Mouse (Mus musculus) adrenal gland, adult 18-20 months (tissue): Measurements from ENCODE around the gene Cuedc1. TPM values are rescaled to one million over a fixed set of nuclear protein-coding genes. Genes with fewer than 3 reads are reported as not detected.
"Not testable (repeated sequence)": the region's sequence is repeated elsewhere in the genome, so short reads cannot be mapped to it uniquely, and the experiment has no call there.

Source experiments
- DNase-seq, 2 experiments: peaks; one replicate each; pipeline ENCODE4 v3.0.0; 2021 to 2022; ENCODE audit warnings: low spot score in 2 of 2
- total RNA-seq, 2 experiments: library from RNA; stranded (reverse); gene quantifications; 1 replicate in 1 of 2; 2 replicates in 1 of 2; pipeline ENCODE4 v1.2.3; 2021

Gene Cuedc1
- total RNA-seq, 2 experiments from 2014 or later, result 40.2 to 42.4 TPM

DNA sequence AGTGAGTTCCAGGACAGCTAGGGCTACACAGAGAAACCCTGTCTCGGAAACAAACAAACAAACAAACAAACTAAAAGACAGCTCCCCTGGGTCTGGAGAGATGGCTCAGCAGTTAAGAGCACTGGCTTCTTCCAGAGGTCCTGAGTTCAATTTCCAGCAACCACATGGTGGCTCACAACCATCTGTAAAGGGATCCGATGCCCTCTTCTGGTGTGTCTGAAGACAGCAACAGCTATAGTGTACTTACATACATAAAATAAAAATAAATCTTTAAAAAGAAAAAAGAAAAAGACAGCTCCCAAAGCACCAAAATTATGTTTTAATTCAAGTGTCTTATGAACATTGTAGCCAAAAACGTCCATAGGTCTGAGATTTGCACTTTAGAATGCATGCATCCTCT lies 97.8 kb downstream of the Cuedc1 start:
- not testable (repeated sequence) for DNase-seq

DNA sequence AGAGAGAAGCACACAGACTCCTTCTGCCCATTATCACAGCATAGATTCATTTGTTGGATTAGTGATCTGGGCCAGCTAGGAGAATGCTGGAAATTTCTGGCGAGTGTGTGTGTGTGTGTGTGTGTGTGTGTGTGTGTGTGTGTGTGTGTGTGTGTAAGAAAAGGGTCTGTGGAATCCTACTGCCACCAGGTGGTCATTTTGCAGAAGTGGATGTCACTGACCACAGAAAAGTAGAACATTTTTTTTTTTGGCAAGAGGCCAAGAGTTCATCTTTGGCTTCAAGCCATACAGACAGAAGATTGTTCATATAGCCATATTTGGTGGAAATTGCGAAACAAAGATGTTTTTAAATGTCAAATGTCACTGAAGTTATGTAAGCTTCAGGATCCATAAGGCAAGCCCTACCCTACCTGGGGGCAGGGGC lies 99.3 kb downstream of the Cuedc1 start:
- no peak for DNase-seq

DNA sequence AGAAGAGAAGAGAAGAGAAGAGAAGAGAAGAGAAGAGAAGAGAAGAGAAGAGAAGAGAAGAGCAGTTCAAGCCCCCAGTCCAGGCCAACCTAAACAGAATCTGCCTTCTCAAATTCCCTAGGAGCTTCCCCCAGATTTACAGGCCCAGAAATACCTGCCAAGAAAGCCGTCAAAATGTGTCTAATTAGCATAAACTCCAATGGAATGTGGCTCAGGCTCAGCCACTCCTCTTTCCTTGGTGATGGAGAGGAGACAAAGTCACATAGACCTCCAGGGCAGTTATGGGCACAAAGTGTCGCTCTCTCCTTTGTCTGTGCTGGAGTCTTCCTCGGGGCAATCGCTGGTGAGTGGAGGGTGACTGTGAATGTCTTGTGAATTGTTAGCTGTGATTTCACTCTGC lies 100.4 kb downstream of the Cuedc1 start:
- DNase-seq, result no peak

DNA sequence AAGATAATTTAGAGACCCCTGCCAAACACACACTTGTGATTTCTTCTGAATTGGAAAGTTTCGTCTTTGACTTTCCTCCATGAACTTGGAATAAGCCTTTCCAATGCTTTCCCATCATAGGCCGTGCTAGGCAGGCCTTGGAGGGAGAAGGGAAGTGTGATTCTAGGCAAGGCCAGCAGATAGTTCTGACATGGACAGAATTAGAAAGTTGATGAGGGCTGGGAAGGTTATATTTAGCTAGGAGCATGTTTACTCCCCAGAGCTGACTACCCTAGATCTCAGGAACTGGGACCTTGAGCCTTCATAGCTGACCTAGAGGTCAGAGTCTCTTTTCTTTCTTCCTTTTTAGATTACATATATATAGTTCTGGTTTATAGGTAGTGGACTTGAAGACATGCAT lies 103.3 kb downstream of the Cuedc1 start:
- no peak for DNase-seq

DNA sequence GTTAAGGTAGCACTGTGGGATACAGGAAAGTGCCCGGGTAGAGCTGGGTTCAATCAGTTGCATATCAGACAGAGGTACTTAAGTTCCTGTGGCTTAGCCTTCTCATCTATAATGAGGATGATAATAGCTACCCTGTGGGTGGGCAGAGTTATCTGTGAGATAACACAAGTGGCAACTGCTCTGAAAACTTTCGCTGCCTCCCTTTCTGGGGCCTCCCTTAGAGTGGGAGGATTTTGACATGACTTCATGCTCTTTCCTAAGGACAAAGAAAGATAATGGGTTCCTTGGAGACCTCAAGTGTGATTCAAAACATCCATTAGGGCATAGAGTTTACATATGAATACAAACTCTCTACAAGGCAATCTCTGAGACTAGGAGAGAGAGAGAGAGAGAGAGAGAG lies 104.2 kb downstream of the Cuedc1 start:
- DNase-seq, result no peak

DNA sequence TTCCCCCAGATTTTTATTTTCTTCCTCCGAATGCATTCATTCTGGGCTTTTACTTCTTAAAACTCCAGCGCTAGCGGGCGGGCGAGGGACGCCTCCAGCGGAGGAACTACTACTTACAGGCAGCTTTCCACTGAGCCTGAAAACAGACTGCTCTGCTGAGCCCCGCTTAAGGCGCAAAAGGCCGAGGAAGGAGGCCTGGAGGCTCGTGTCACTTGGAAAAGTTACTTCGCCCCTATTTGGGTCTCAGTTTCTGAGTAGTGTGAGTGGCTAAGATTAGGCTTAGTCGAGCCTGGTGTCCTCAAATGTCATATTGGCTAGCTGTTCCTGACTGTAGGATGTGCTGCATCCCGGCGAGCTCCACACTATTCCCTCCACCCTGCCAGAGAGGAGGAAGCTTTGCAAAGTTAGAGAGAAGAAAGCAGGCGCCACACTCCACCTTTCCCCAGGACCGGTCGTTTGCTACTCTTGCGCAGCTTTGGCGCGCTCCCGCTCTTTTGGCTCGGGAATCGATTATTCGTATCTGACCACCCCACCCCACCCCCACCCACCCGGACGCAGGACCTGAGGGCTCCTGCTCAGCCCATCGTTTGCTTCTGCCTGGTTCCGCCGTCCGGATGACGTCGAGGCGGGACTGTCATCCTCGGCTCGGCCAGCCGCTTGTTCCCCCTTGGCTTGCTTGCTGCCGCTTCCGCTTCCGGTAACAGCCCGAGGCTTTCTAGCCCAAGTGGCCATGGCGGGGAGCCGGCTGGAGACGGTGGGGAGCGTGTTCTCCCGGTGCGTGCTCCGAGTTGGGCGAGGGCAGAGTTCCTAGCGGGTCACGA lies 106.1 kb downstream of the Cuedc1 start, which contains the start of gene Mrps23:
Gene Mrps23, plus strand, starts transcription at position 677 of the 821 bp plus-strand sequence.
- DNase-seq, result peak; percentile 79 to 86

DNA sequence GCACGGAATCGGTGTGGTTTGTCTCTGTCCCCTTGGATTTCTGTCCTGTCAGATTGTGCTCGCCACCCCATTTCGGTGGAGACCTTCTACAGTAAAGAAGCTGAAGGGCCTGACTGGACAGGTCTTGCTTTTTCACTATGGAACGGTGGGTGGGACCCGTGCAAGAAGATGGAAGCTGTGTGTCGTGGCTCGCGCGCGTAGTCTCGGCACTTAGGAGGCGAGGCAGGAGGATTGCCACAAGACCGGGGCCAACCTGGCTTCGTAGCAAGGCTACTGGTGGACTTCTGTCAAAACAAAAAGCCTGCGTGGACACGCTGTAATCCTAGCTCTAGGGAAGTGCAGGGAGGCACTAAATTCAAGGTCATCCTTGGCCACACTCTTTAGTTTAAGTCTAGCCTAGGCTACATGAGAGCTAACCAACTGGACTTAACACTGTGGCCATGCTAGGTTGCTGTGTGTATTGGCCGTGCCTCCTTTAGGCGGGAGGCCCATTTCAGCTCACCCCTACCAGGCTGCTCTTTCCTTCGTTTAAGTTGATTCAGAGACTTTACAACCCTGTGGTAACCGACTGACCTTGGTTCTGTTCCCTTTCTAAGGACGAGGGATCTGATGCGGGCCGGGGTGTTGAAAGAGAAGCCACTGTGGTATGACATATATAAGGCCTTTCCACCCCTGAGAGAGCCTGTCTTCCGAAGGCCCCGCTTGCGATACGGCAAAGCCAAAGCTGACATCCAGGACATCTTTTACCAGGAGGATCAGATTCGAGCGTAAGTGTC lies 106.9 kb downstream of the Cuedc1 start:
- DNase-seq, result no peak

DNA sequence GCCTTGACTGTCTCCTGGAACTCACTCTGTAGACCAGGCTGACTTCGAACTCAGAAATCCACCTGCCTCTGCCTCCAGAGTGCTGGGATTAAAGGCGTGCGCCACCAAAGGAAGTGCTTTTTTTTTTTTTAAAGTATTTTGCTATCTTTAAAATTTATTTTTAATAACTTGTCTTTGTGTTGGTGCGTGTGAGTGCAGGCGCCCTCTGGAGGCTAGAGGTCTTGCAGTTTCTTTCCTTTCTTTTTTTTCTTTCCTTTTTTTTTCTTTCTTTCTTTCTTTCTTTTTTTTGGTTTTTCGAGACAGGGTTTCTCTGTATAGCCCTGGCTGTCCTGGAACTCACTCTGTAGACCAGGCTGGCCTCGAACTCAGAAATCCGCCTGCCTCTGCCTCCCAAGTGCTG lies 108.7 kb downstream of the Cuedc1 start:
- DNase-seq, result not testable (repeated sequence)

DNA sequence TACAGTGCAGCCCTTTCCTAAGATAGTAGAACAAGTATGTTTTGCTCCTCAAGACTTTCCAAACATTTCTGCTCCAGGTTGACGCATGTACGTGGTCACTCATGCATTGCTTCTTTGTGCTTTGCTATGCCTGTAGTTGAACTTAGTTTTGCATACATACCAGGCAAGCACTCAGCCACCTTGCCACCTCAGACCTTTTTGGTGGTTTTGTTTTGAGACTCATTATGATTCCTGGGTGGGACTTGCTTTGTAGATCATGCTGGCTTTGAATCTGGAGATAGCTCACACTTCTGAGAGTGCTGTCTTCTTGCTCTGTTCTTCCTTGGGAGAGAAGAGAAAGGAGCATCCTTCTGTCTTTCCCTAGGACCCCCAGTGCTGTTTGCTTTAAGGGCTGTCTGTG lies 109.8 kb downstream of the Cuedc1 start:
- DNase-seq, result no peak

DNA sequence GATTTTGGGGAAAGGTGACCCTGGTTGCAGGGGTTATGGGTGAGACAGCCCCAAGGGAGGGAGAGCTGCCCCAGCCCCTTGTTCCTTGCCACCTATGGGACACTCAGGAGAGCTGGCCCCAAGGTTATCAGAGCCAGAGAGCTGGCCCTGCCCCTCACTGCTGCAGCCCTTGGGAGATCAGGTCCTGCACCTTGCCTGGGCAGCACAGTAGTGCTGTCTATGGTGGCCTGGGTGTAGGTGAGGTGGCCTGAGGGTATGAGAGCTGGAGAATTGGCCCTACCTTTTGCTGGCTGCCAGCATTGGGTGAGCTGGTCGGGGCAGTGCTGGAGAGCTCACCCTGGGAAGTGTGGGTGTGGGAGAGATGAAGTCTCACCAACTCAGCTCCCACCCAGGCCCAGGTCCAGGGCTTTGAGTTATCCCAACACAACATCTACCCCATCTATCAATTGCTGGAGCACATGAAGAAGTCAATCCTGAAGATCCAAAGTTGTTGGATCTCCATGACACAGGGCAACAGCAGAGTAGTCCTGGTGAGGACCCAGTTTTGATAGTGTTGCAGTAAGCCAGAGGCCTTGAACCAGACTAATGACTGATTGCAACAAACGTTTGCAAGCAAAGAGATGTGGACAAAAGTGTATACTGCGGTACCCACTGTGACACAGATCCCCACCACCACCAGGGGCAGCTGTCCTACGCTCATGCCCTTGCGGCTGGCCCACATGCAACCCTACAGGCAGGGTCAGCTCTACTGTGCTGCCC lies 114.1 kb downstream of the Cuedc1 start:
- no peak for DNase-seq

DNA sequence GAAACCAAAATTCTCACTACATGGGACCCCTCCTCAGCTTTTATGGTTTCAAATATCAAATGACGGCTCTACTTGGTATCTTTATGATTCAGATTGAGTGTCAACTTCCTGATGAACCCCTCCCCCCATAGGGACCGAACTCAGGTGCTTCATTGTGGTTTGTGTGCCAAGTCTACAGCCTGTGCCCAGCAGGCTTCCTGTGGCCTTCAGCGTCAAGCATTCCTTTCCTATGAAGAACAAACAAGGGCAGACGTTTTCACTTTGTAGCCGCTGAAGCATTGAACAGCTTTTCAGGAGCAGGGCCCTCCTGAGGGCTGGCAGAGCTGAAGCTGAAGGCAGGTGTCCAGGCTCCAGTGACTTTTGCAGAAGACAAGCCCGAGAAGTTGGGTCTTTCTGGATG lies 115.9 kb downstream of the Cuedc1 start:
- no peak for DNase-seq

DNA sequence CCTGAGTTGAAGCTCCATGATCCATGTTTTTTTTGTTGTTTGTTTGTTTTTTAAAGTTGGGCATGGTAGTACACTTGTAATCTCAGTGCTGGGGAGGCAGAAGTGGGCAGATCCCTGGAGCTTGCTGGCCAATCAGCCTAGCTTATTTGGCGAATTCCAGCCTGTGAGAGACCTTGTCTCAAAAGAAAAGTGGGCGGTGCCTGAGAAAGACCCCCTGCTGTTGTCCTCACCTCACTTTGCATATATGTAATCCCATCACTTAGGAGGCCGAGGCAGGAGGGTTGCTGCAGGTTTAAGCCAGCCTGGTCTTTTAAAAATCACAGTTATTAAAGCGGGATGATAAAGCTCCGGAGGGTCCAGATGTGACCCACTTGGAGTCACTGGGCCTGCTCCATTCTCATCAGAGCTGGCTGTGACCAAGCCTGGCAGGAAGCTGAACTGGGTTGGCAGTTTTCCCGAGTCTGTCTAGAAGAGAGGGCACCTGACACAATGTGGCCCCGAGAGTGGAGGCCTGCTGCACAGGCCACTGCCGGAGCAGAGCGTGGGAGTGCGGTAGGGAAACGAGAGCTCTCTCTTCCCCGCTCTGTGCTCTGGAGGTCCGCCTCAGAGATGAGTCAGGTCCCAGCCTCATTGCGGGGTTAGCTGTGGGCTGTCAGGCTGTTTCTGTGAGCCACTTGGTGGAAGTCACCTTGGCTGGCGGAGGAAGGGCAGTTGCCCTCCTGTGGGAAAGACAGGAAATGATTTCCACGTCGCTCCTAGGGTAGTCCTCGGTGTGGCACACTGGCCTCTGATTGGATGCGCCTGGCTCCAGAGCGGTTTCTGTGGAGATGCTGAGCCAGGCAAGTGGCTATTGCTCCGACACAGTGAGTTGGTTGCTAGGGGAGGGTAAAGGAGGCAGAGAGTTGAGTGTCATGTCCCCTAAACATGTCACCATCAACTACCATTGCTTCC lies 117.3 kb downstream of the Cuedc1 start:
- DNase-seq, result peak; percentile 42 to 48

DNA sequence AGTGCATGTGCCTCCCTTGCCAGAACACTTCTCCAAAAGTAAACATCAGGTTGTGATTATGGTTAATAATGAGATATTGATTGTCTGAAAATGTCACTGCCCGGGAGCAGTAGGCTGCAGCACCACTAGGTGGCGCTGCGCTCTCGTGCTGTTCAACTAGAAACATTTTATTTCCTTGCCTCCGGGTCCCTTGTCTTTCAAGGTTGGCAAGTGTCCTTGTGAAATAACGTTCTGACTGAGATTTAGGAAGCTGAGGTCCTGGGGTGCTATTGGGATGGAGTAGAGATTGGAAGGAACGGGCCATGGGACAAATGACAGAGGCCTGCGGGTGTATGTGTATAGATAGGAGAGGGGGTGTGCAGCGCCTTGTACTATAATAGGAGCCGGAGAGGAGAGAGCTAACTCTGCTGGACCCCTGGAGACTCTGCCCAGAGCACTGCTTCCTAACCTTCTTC lies 118.4 kb downstream of the Cuedc1 start:
- DNase-seq, result peak; percentile 62 to 71

DNA sequence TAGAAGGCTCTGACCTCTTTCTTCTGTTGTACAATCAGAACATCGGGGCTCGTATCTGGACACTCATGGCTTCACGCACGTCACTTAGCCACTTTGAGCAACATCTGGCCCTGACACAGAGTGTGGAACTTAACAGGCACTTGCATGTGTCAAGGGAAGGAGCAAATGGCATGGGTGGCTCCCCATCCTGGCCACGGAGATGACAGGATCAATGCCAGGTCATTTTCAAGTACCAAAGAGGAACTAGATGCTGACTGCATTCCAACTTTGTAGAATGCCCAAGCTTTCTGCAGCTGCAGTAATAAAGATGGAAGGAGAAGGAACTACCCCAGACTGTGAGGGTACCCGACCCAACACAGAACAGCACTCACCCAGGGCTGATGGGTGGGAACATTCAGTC lies 120.3 kb downstream of the Cuedc1 start:
- DNase-seq, result no peak

DNA sequence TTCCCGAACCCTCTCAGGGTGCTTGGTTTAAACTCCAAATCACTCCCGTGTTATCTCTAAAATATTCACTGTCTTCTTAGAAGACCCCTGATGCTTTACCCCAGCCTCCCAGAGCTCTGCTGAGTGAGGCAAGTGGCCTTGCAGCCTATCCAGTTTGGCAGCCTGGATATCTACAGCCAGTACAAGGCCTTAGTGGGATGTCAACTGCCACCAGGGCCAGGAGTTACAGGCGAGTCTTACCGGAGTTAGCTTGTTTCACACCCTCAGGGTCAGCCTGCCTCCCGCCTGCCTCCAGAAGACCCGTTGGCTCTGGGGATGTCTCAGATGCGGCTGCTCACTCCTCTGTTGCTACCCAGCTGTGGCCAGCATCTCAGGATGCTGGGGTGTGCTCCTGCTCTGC lies 120.7 kb downstream of the Cuedc1 start:
- no peak for DNase-seq

DNA sequence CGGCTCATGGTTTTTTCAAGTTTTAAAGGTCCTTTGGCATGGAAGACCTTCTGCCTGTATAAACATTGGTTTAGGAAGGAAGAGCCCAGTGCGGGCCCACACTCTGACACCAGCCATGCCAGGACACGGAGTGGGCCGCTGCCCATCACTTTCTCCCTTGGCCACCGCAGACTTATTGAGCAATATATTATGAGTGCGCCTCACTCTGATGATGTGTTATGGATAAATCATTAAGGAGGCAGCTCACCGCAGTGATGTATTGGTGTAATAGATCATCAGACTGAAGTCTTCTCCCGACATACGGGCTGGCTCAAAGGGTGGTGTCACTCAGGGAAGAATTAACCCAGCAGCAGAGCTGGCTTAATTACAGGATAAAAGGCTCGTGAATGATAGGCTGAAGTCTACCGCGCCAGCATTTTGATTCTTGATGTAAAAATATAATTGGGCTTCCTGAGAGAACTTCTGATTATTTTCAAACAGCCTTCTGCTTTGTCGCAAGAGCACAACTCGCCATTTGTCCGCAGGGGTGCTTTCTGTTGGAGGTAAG lies 124.1 kb downstream of the Cuedc1 start:
- no peak for DNase-seq

DNA sequence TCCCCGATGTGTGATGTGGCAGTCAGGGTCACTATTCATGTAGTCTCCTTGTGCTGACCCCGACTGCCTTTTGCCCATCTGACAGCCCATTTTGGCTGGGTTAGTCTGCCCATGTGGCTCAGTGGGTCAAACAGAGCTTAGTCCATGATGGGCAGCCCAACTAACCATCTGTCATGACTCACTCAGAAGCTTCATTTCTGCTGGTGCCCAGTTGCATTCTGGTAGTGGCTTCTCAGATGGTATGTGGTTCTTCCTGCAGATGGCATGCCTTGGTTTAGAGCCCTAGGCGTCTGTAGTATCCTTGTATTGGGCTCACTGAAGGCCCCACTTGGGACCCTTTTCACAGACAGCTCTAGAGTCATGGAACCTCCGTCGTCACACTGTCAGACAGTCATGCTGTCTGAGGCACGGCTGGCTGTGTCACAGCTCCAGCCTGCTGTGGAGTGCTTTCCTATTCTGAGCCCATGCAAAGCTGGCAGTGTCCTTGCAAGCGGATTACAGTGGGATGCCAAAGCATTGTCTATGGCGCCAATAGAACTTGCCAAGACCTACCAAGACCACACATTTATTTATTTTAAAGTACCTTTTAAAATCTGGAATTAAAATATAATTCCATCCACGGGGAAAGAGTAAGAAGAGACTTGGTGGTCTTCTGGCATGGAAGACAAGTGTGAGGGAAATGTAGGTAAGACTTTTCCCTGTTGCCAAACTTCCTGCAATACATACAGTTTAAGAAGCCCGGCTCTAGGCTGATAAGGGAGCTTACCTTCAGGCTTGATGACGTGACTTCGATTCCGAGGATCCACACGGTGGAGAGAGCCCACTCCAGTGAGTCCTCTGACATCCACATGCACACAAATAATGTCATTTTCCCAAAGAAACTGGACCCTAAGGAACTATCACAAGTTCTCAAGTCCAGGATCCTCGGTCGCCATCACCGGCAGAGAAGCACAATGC lies 129.4 kb downstream of the Cuedc1 start:
- no peak for DNase-seq

DNA sequence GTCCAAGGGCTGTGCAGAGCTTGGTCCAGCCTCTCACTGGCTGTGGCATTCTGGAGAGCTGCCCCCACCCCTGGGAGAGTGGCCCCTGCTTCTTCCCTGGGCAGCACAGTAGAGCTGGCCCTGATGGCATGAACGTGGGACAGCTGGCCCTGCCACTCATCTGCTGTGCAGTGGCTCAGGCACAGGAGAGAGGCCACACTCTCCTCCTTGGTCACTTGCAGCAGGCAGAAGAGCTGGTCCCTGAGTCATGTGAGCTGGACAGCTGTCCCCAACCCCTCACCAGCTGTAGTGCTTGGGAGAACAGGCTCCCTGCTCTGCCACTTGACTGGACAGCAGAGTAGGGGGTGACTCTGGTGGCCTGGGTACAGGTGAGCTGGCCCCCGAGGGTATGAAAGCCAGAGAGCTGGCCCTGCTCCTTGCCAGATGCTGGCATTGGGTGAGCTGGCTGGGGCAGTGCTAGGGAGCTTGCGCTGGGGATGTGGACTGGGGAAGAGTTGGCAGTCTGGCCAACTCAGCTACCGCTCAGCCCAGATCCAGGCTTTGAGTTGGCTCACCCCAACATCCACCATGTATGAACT lies 133.4 kb downstream of the Cuedc1 start:
- no peak for DNase-seq
